Mouse (Mus musculus) lung, embryonic 14.5 days (tissue): ENCODE data around the gene P2rx3. TPM values are rescaled to one million over a fixed set of nuclear protein-coding genes. Genes with fewer than 3 reads are reported as not detected.

Source experiments
- ATAC-seq: fragments of 200-750 bp; cut with Nextera tagmentation; 2 replicates; pipeline ENCODE4 v1.8.0; 2017; ENCODE audit warnings: mild to moderate bottlenecking, moderate TSS enrichment, moderate library complexity; ENCODE audit not compliant: insufficient read depth
- DNase-seq: peaks from one replicate; pipeline ENCODE4 v3.0.0-alpha.2; 2015
- H3K27ac ChIP-seq: fragments of 300-500 bp; sonication (generic); 2 replicates; pipeline ENCODE4 v1.5.1; 2014; ENCODE audit warnings: low read depth, mild to moderate bottlenecking, moderate library complexity
- H3K27me3 ChIP-seq: fragments of 300-500 bp; sonication (generic); 2 replicates; pipeline ENCODE4 v1.6.1; 2014; ENCODE audit warnings: low read length, control low read depth; ENCODE audit not compliant: insufficient read depth
- H3K36me3 ChIP-seq: fragments of 300-500 bp; sonication (generic); 2 replicates; pipeline ENCODE4 v1.6.1; 2014; ENCODE audit warnings: control low read depth; ENCODE audit not compliant: insufficient read depth
- H3K4me1 ChIP-seq: fragments of 300-500 bp; sonication (generic); 2 replicates; pipeline ENCODE4 v1.6.1; 2014; ENCODE audit warnings: antibody characterized with exemption, control low read depth; ENCODE audit not compliant: insufficient read depth
- H3K4me2 ChIP-seq: fragments of 300-500 bp; sonication (generic); 2 replicates; pipeline ENCODE4 v1.6.1; 2014; ENCODE audit warnings: mild to moderate bottlenecking
- H3K4me3 ChIP-seq: fragments of 300-500 bp; sonication (generic); 2 replicates; pipeline ENCODE4 v1.5.1; 2014; ENCODE audit warnings: low read depth, low read length
- H3K9ac ChIP-seq: fragments of 300-500 bp; sonication (generic); 2 replicates; pipeline ENCODE4 v1.6.1; 2014
- H3K9me3 ChIP-seq: fragments of 300-500 bp; sonication (generic); 2 replicates; pipeline ENCODE4 v1.6.1; 2016; ENCODE audit warnings: low read depth, low read length, control low read depth
- CTCF ChIP-seq: IDR thresholded peaks from 2 replicates; pipeline ENCODE4 v1.5.1; 2016; ENCODE audit warnings: antibody characterized with exemption, low read depth
- WGBS: fragments of 180-500 bp; shearing (Covaris S2); extraction: QIAGEN DNeasy Blood & Tissue Kit; methylation state at CpG from one replicate; pipeline ENCODE4 v1.1.7; 2014; 5-methylcytosine and 5-hydroxymethylcytosine counted together
- polyA plus RNA-seq: library from polyadenylated mRNA; unstranded; fragments of >200 nt; fragmentation: Nextera tagmentation; extraction: Ambion mirVana; gene quantifications from 2 replicates; pipeline ENCODE4 v1.2.1, GENCODE M21; 2014

P2rx3 gene
- polyA plus RNA-seq, 1 experiment from 2014 or later, result 0.43 TPM

GRCm38 (mm10) chr2:85038336-85038735, 1.1 kb upstream of the P2rx3 start:
- Histone ChIP-seq H3K9me3 (no peaks in the 10 kb centered on the region), H3K4me2 (peak overlapping the region; percentile 76), H3K27me3 (no peaks in the 10 kb centered on the region), H3K4me1 (peaks cover 14% of the 10 kb centered on the region; the same call in 1 of the 2 replicates), H3K27ac (peak overlapping the region; percentile 21; the same call in 1 of the 2 replicates), H3K9ac (peak overlapping the region; percentile 88), H3K4me3 (peak overlapping the region; percentile 74), H3K36me3 (peaks cover 48% of the 10 kb centered on the region)
- no peak for TF ChIP-seq CTCF
- WGBS, result 75% methylated on average over 13 of the region's 13 CpGs
- DNase-seq (no peak), ATAC-seq (no peak)

DNA sequence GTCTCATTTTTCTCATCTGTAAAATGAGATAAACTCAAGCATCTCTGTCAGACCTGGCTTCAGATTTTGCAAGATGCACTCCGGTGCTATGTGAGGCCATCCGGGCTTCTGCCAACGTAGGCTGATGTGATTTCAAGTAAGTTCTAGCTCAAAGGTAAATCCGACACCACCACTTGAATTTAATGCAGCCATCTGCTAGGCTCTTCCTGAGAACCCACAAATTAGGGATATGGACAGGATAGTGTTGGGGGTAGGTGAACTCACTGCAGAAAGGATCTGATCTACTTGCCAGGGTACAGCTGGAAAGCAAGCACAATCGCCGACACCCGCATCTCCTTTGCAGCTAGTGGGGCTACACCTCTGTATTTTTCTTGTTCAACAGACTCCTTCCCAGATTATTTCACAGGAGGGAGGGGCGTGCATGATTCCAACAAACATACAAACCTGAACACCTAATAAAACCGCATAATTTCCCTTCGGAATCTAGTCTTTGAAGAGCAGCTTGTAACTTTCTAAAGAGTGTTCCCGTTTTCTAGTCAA, 685 bp downstream of the P2rx3 start:
- Histone ChIP-seq H3K4me3 (peak overlapping the region; percentile 74), H3K4me1 (peaks cover 14% of the 10 kb centered on the region; the same call in 1 of the 2 replicates), H3K27me3 (no peaks in the 10 kb centered on the region), H3K36me3 (peaks cover 31% of the 10 kb centered on the region), H3K9ac (peak overlapping the region; percentile 88), H3K4me2 (peak overlapping the region; percentile 76), H3K27ac (peak overlapping the region; percentile 86; the same call in 1 of the 2 replicates), H3K9me3 (no peaks in the 10 kb centered on the region)
- WGBS, result 4% methylated on average over 11 of the region's 11 CpGs
- ATAC-seq (peak; percentile 48), DNase-seq (no peak)
- TF ChIP-seq CTCF, result no peak

DNA sequence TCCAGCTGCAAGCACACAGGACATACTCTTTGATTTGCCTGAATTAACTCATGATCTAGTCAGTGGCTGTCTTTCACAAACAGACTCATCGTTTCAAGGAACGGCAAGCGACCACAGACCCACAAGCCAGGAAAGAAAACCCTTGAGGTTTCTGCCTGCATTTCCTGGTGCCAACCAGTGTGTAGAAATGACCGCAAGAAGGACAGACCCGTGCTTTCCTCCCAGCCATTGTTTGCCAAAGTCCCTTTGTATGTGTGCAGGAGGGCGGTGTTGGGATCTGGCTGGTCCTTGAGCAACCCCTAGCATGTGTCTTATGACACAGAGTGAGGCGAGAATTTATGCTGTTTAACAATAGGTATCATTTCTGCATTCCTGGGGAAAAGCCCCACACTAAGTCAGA, 3.1 kb downstream of the P2rx3 start:
- ATAC-seq (no peak), DNase-seq (no peak)
- H3K27ac ChIP-seq, result no peak overlapping the region
- H3K4me3 ChIP-seq, result no peak overlapping the region
- no peaks in the 10 kb centered on the region for H3K27me3 ChIP-seq
- WGBS, result 80% methylated on average over 7 of the region's 7 CpGs
- TF ChIP-seq CTCF, result no peak
- H3K9ac ChIP-seq, result no peak overlapping the region
- no peaks in the 10 kb centered on the region for H3K9me3 ChIP-seq
- H3K36me3 ChIP-seq, result peaks cover 7% of the 10 kb centered on the region
- peaks cover 14% of the 10 kb centered on the region; the same call in 1 of the 2 replicates for H3K4me1 ChIP-seq
- no peak overlapping the region for H3K4me2 ChIP-seq

DNA sequence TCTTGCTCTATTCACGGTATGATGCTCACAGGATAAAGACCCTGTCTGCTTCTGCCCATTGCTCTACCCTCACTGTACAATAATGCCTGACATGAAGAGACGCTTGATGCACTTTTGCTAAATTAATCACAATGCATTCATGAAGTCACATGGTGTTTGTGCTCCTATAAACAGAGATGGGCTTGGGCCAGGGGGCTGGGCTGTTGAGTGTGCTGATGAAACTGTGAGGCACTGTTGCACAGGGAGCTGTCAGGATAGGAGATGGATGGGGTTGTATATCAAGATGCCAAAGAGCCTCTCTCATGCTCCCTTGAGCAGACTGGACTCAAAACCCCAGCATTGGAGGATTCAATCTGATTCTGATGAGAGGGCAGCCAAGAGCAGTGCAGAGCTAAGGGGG, 4.1 kb downstream of the P2rx3 start:
- WGBS, result 68% methylated on average over 2 of the region's 2 CpGs
- no peak for DNase-seq
- no peak overlapping the region for H3K9ac ChIP-seq
- H3K27me3 ChIP-seq, result no peaks in the 10 kb centered on the region
- no peak overlapping the region for H3K27ac ChIP-seq
- no peak overlapping the region for H3K4me3 ChIP-seq
- ATAC-seq, result no peak
- peaks cover 8% of the 10 kb centered on the region; the same call in 1 of the 2 replicates for H3K4me1 ChIP-seq
- H3K36me3 ChIP-seq, result no peaks in the 10 kb centered on the region
- no peak for TF ChIP-seq CTCF
- H3K4me2 ChIP-seq, result no peak overlapping the region
- H3K9me3 ChIP-seq, result no peaks in the 10 kb centered on the region

DNA sequence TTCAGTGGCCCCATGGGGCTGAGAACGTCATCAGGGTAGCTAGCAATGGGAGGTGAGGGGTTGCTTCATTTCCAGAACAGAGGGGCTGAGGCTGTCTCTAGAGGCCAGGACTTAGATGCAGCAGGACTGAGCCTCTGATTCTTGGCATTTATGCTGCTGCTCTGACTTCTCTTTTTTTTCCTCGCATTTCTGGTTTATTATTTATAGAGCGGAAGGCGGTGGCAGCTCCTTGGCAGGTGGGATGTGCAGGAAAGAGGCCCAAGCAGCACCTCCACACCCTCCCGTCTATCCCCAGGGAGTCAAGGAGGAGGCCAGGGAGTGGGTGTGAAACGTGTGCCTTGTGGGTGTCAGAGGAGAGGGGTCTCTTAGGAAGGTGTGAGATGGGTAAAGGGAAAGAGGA, 6.3 kb downstream of the P2rx3 start:
- Histone ChIP-seq H3K9ac (no peak overlapping the region), H3K27ac (no peak overlapping the region), H3K4me1 (no peaks in the 10 kb centered on the region), H3K27me3 (no peaks in the 10 kb centered on the region), H3K4me2 (no peak overlapping the region), H3K9me3 (no peaks in the 10 kb centered on the region), H3K4me3 (no peak overlapping the region), H3K36me3 (no peaks in the 10 kb centered on the region)
- no peak for TF ChIP-seq CTCF
- ATAC-seq (no peak), DNase-seq (no peak)
- 57% methylated on average over 6 of the region's 6 CpGs for WGBS

DNA sequence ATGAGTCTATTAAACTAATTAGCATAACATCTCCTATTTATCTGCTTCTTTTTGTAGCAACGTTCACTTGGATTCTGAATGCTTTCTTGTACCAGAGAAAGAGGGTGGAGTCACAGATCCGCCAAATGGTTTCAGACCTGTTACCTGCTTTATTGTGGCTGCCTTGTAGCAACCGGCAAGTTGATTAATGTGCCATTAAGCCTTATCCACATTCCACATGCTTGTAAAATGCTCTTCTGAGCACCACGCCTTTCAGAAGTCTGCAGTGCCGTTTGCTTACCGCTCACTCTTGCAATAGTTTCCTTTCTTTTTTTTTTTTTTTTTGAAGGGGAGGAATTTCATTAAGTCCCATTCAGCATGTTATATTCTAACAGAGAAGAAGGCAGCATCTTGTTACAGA, 7.4 kb downstream of the P2rx3 start:
- TF ChIP-seq CTCF, result no peak
- no peak overlapping the region for H3K4me2 ChIP-seq
- H3K27ac ChIP-seq, result no peak overlapping the region
- no peaks in the 10 kb centered on the region for H3K4me1 ChIP-seq
- DNase-seq (no peak), ATAC-seq (no peak)
- H3K4me3 ChIP-seq, result no peak overlapping the region
- H3K9me3 ChIP-seq, result no peaks in the 10 kb centered on the region
- H3K36me3 ChIP-seq, result no peaks in the 10 kb centered on the region
- no peak overlapping the region for H3K9ac ChIP-seq
- WGBS, result 42% methylated on average over 6 of the region's 6 CpGs
- no peaks in the 10 kb centered on the region for H3K27me3 ChIP-seq

DNA sequence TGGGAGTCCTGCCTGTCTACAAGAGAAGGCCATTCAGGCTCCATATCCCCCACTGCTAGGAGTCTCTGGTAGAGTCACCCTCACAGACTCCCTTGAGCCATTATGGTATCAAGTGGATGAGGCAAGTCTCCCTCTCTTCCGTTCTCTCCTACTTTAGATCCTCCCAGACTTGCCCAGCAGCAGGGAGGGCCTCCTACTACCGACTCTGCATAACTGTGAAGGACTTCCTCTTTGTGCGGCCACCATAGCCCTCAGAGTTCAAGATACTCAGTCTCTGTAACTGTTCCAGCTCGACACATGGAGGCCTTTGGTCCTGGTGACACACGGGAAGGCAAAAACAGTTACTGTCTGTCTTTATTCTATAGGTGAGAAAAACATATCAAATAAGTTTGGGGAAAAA, 10.0 kb downstream of the P2rx3 start:
- no peaks in the 10 kb centered on the region for H3K4me1 ChIP-seq
- no peak for TF ChIP-seq CTCF
- H3K4me2 ChIP-seq, result no peak overlapping the region
- no peak overlapping the region for H3K27ac ChIP-seq
- H3K27me3 ChIP-seq, result no peaks in the 10 kb centered on the region
- no peak for DNase-seq
- no peak for ATAC-seq
- H3K9me3 ChIP-seq, result no peaks in the 10 kb centered on the region
- H3K36me3 ChIP-seq, result no peaks in the 10 kb centered on the region
- H3K9ac ChIP-seq, result no peak overlapping the region
- 56% methylated on average over 5 of the region's 5 CpGs for WGBS
- H3K4me3 ChIP-seq, result no peak overlapping the region
